Mouse (Mus musculus) layer of hippocampus, adult 9-10 months (tissue): ENCODE measurements around the gene Rdh5.

Experiments
- DNase-seq: peaks from one replicate; pipeline ENCODE4 v3.0.0; 2022; ENCODE audit warnings: low spot score

Rdh5 gene

GRCm38 (mm10) chr10:128922822-128923012 lies at the start of gene Rdh5:
Gene Rdh5, minus strand, starts transcription at chr10:128922888.
- no peak for DNase-seq

DNA sequence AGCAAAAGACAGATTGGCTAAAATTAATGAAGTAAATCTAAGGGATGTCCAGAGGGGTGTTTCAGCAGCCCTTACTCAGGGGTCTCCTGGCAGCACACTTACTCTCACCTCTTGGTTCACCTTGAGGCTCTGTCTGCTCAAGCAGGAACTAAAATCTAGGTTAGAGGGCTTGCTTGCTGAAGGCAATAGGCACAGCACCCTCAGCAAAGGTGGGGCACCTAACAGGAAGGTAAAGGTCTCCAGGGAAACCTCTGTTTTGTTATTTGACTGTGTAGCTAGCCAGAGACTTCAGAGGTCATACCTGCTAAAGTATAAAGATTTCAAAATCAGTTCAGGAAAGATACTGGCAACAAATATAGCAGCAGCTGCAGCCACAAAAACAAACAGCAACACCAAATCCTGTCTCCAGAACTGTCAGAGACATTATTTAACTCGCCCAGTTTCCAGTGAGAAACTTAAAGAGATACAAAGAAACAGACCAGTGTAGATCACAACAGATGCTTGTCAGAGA lies 48.1 kb upstream of the Rdh5 start:
- no peak for DNase-seq

- no peak for DNase-seq
These were observed 45.7 kb upstream of the Rdh5 start for GRCm38 (mm10) chr10:128968341-128968749.

DNA sequence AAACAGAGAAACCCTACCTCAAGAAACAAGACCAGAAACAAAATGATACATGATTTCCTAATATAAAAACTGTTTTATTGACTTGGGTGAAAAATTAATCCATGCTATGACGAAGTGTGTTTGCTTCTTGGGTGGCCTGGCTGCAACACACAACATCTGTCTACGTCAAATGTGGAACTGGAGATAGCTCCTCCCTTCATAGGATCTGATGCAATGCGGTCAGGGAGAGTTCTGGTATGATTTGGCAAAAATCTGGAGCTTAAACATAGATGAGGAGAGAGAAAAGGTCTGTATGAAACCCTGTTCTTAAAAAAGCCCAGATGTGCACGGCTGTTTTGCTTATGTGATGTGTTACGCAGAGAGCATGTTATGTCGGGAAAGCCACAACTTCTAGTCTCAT lies 43.2 kb upstream of the Rdh5 start:
- no peak for DNase-seq

DNA sequence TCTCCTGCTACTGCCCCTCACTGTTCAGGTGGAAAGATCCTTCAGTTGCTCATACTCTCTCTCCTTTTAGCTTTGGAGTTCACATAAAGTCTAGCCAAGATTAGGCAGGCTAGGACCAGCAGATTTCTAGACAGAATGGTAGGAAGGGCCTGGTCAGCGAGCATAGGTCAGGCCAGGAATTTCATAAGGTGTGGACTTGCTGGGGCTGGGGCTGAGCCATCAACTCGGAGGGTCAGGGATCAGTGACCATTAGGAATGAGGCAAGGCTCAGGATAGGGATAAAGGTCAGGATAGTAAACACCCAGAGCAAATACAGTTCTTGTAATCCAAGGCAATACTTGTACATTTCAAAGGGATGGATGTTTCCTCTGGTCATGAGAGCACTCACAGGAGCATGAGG lies 42.3 kb upstream of the Rdh5 start:
- DNase-seq = no peak

DNA sequence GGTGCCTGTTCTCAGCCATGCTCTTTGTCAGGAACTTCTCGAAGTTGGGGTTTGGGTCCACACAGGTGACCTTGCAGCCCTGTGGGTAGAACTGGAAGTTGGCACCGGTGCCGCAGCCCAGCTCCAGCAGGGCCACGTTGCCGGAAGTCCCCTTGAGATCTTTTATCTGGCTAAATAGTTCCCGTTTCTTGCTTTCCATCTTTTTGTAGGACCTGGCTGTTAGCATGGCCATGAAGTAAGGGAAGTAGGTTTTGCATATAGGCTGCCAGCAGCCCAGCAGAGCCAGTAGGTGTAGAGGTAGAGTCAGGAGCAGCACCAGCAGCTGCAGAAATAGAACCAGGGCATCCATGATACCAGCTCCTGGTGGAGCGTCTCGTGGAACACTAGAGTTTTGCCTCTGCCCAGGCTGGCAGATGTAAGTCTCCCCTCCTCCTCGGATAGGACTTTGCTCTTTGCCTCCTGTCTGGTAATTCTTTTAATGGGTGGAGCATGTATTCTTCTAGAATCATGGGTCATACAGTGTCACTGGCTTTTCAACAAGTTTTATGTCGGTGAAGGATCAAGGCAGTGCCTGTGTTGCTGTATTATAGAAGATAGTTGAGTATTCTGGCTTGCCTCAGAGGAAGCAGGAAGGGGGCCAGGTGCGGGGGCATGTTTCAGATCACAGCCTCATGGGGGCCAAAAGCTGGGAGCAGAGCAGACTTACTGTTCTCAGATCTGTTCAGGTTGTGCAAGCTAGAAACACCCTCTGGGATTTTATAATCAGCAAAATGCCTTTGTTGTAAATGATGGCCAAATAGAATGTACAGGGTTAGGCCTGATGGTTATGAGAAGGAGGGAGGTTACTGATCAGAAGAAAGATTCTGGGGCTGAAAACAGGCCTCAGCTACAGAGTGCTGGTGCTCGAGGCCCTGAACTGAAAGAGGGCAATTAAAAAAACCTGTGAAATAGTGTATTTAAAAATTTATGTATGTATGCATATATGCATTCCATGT lies 38.2 kb upstream of the Rdh5 start, which contains the start of gene Mettl7b:
Gene Mettl7b, minus strand, starts transcription at position 399 of the 995 bp plus-strand sequence.
- DNase-seq = no peak

DNA sequence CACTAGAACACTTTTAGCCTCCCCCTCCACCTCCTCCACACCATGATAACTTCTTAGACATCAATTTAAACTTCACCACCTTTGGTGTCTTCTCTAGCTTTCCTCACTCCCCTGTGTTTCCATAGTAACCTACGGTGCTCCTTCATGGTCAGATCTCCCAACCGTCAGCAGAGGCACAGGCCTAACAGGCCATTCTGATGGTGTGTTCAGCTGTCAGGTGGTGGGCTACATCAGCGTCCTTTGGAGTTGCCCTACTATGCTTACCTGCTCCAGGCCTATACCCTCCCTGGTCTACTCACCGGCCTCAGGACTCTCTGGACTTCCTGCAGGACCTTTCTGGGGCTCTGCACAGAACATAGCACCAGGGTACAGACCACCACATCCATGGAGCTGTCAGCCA lies 37.5 kb upstream of the Rdh5 start:
- DNase-seq = no peak

- no peak for DNase-seq
These were observed 35.7 kb upstream of the Rdh5 start for GRCm38 (mm10) chr10:128958340-128958739.

DNA sequence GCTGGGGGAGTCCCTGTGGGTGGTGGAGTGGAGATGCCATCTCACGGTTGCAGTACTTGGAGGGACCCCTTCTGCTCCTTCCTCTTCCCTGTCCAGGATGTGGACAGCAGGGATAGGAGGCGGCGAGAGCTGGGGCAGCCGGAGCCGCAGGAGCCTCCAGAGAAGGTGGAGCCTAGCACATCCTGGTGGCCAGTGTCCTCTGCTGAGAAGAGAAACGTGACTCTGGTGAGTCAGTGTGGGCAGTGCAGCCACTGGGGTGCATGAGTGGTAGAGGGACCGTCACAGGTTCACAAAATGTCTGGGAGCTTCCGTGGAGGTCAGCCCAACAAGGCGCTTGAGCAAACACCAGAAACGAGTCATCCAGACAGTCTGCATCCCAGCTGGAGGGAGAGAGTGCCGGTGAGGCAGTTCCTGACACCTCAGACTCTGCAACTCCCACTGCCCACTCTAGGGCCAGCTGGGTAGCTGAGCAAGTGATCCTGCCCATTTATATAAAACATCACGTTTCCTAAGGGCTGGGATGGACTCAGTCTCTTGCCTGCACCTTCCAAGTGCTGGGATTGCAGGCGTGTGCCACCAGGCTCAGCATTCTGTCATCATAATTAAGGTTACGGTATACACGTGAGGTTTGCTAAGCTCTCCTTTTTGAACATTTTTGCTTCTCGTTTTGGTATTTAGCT lies 27.7 kb upstream of the Rdh5 start:
- DNase-seq = no peak

DNA sequence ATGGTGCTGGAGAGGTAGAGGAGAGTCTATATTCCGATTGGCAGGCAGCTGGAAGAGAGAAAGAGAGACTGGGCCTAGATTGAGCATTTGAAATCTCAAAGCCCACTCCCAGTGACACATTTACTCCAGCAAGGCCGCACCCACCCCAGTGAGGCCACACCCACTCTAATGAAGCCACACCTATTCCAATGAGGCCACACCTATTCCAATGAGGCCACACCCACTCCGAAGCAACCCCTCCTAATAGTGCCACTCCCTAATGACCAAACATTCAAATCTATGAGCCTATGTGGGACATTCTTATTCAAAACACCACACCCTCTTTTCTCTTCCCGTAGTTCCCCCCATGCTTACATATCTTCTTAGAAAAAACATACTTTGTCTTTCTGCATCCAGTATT lies 24.8 kb upstream of the Rdh5 start:
- DNase-seq = no peak

DNA sequence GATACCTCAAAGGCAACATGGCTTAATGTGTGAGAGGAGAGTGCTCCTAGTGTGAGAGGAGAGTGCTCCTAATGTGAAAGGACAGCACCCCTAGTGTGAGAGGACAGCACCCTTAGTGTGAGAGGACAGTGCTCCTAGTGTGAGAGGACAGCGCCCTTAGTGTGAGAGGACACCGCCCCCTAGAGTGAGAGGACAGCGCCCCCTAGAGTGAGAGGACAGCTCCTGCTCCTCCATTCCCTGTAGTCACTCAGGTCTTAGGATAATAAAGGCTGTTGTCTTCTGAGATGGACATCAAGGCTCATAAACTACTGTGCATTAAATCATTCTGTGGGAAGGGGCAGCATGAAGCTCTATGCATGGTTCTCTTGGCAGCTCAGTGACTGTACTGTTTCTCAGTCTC lies 23.0 kb upstream of the Rdh5 start:
- DNase-seq = no peak

GRCm38 (mm10) chr10:128940475-128941061 lies 17.9 kb upstream of the Rdh5 start:
- DNase-seq = no peak

GRCm38 (mm10) chr10:128938974-128939373 lies 16.3 kb upstream of the Rdh5 start:
- no peak for DNase-seq

DNA sequence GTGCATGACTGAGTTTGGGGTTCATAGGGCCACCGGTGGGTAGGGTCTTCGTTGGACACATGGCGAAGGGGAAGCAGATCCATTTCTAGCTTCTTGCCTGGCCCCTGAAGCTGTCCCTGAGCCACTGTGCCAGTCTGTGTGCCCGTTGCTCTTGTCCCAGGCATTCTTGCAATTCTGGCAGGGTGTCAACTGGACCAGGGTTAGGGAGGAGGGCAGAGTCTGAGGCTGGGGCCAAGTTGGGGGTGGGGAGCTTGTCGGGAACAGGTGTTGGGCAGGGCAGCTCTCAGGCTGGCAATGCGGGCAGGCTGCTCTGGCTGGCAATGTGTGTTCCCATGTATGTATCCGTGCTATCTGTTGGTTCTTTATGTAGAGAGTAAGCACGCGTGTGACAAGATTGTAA lies 15.8 kb upstream of the Rdh5 start:
- no peak for DNase-seq

GRCm38 (mm10) chr10:128937756-128938390 lies 15.2 kb upstream of the Rdh5 start:
- DNase-seq = no peak

- DNase-seq = no peak
These were observed 13.2 kb upstream of the Rdh5 start for GRCm38 (mm10) chr10:128935826-128936440.

DNA sequence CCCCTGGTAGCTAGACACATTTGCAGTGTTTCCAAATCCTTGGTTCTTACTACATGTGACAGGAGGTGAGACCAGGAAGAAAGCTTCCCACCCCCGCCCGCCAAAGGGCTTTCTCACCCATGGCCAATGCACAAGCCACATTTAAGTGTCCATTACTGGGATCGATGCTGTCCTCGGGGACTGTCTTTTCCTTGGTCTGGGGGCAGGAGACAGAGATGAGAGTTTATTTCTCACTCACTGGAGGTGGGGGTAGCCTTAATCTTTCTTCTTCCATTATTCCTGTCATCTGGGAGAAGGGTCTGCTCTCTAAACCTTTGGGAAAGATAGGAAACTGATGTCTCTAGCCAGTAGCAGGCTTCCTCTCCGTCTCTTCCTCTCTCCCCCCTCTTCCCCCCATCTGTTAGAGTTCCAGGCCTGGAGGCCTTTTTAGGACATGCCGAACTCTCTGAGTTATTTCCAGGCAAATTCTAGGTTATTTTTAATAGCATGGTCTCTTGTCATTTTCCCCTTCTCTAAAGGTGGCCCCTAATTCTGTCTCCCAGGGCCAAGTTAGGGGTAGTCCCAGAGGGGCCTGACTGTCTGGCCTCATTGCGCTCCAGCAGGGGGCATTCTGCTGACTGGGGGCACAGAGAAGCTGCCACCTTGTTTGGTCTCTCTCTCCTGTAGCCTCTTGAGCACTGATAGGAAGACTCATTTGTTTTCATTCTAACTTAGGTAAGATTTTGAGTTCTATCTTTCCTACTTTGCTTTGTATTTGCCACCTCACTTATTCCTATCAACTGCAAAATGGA lies 12.5 kb upstream of the Rdh5 start:
- no peak for DNase-seq

GRCm38 (mm10) chr10:128933976-128934721 lies 11.5 kb upstream of the Rdh5 start:
- no peak for DNase-seq

DNA sequence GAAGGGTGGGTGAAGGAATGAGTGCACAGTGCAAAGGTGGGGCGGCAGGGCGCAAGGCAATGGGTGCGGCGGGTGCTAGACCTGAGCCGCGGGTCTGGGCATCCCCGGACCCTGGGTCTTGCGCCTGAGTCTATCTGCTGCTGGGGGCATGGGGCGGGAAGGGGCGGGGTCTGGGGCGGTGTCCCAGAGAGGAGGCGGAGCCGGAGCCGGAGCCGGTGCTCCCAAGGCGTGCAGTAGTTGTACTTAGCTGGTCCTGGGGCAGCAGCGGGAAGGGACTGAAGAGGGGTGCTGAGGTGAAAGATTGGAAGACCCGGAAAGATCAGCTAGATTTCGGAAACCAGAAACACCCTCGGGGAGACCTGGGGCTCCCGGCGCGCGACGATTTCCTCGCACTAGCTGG lies 10.9 kb upstream of the Rdh5 start, which contains the start of gene Itga7:
Gene Itga7, plus strand, starts transcription at position 245 of the 400 bp plus-strand sequence.
- no peak for DNase-seq

DNA sequence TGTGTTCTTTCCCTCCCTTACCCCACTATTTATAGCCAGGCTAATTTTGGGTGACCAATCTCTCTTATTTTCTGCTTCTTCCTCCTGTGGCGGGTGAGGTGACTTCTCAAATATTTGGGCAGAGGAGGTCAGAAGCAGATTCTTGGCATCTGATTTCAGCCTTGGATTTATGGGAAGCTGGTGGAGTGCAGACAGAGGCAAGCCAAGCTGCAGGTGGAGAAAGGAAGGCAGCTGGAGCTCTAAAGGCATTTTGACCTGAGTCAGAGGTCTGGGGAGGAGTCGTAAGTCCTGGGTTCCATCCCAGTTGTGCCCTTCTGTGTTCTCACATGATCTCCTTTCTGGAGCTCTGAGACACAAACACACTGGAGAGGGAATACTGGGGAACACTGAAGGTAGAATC lies 8.8 kb upstream of the Rdh5 start:
- DNase-seq = no peak
